Mouse (Mus musculus): ENCODE data around the gene Gm21987. TPM values are rescaled to one million over a fixed set of nuclear protein-coding genes. Genes with fewer than 3 reads are reported as not detected.
A peak's percentile ranks its signal among the peaks of the same experiment; 100 is the strongest.

The Gm21987 gene
- total RNA-seq (2012; rRNA removed) (not detected in 2 replicates), polyA plus RNA-seq (2012; ENCODE audit: insufficient read depth in 1 of 2, insufficient read length in 2 of 2, low read depth in 1 of 2, low replicate concordance in 2 of 2, missing spikeins in 1 of 2) (not detected)

- H3K9ac ChIP-seq (ENCODE audit: control insufficient read depth, low read depth, low read length, poor library complexity, severe bottlenecking) = peak within 1 kb of the TSS; percentile 99
- peaks cover 14 to 18% of the 10 kb centered on the region in 2 experiments for H3K4me1 ChIP-seq (ENCODE audit: control insufficient read depth in 1 of 2, insufficient read depth in 2 of 2, low read length in 2 of 2)
- peak within 1 kb of the TSS; percentile 97 for H3K27ac ChIP-seq (ENCODE audit: control insufficient read depth, low read depth, low read length)
- peaks cover 36% of the 10 kb centered on the region for H3K79me2 ChIP-seq (ENCODE audit: control insufficient read depth, insufficient read depth, low read length, poor library complexity)
- peaks cover 11 to 39% of the 10 kb centered on the region in 2 experiments for H3K36me3 ChIP-seq (ENCODE audit: control insufficient read depth in 1 of 2, insufficient read depth in 2 of 2, low read length in 2 of 2)
- peak within 1 kb of the TSS; percentile 79 to 100 for H3K4me3 ChIP-seq (ENCODE audit: control insufficient read depth in 1 of 2, insufficient read depth in 1 of 2, low read depth in 2 of 2, low read length in 2 of 2)
- no peaks in the 10 kb centered on the region for H3K9me3 ChIP-seq (replicated peaks; ENCODE audit: insufficient read depth, low read length)
- TF ChIP-seq POLR2AphosphoS2 (IDR thresholded peaks at IDR 0.05; ENCODE audit: low read length) (peak; percentile 86; the same call in 1 of the 2 replicates), KAT2A (conservative IDR thresholded peaks at IDR 0.05; ENCODE audit: low read depth, low read length) (peak; percentile 56; the same call in 1 of the 2 replicates), NELFE (IDR thresholded peaks at IDR 0.05; ENCODE audit: low read depth, low read length) (peak; percentile 95), NRF1 (IDR thresholded peaks at IDR 0.05; ENCODE audit: insufficient read depth, low read depth, low read length, poor library complexity, severe bottlenecking) (peak; percentile 85), MXI1 (IDR thresholded peaks at IDR 0.05; ENCODE audit: low read depth, low read length) (peak; percentile 85), SIN3A (IDR thresholded peaks at IDR 0.05; ENCODE audit: low read length) (peak; percentile 91), POLR2A (IDR thresholded peaks at IDR 0.05; ENCODE audit: control insufficient read depth in 1 of 2, insufficient read depth in 1 of 2, low read depth in 1 of 2, low read length in 2 of 2, poor library complexity in 1 of 2) (peak; percentile 77 to 97), MYC (IDR thresholded peaks at IDR 0.05; ENCODE audit: low read depth, low read length) (peak; percentile 83), UBTF (IDR thresholded peaks at IDR 0.05; ENCODE audit: borderline replicate concordance, insufficient read depth, low read depth, low read length) (no peak), TBP (IDR thresholded peaks at IDR 0.05; ENCODE audit: low read depth, low read length) (peak; percentile 92), MYB (IDR thresholded peaks at IDR 0.05; ENCODE audit: low read depth, low read length) (no peak), GATA1 (IDR thresholded peaks at IDR 0.05; ENCODE audit: low read depth, low read length) (no peak), ELF1 (IDR thresholded peaks at IDR 0.05; ENCODE audit: low read depth, low read length) (peak; percentile 98), MAX (IDR thresholded peaks at IDR 0.05; ENCODE audit: low read length) (0 out of 2 replicates have a peak, but pooled peaks have one; percentile 24), E2F4 (IDR thresholded peaks at IDR 0.05; ENCODE audit: borderline replicate concordance, low read depth, low read length) (no peak), BHLHE40 (IDR thresholded peaks at IDR 0.05; ENCODE audit: borderline replicate concordance, low read depth, low read length) (no peak), ZNF384 (IDR thresholded peaks at IDR 0.05; ENCODE audit: low read depth, low read length) (peak; percentile 1; the same call in 1 of the 2 replicates), ZKSCAN1 (IDR thresholded peaks at IDR 0.05; ENCODE audit: low read depth, low read length) (no peak), ETS1 (IDR thresholded peaks at IDR 0.05; ENCODE audit: low read depth, low read length) (peak; percentile 72), HCFC1 (IDR thresholded peaks at IDR 0.05; ENCODE audit: low read depth, low read length) (peak; percentile 91)
- DNase-seq (ENCODE audit: low read depth, low spot score) = peak; percentile 97
- no peaks in the 10 kb centered on the region for H3K27me3 ChIP-seq (ENCODE audit: control insufficient read depth in 1 of 2, insufficient read depth in 2 of 2, low read length in 2 of 2)
Measured at GRCm38 (mm10) chr16:38346529-38347325, at the start of gene Gm21987, which contains the start of gene Cox17. TSS of gene Gm21987 (plus strand) at chr16:38347040. TSS of gene Cox17 (plus strand) at chr16:38346991.

Data from MEL (cell line).